Mouse (Mus musculus) embryo, embryonic 11 days (tissue): ENCODE data around the gene Atp6v1fnb.

Experiments
- DNase-seq: peaks from one replicate; pipeline ENCODE4 v3.0.0-alpha.2; 2015

Gene Atp6v1fnb

DNA sequence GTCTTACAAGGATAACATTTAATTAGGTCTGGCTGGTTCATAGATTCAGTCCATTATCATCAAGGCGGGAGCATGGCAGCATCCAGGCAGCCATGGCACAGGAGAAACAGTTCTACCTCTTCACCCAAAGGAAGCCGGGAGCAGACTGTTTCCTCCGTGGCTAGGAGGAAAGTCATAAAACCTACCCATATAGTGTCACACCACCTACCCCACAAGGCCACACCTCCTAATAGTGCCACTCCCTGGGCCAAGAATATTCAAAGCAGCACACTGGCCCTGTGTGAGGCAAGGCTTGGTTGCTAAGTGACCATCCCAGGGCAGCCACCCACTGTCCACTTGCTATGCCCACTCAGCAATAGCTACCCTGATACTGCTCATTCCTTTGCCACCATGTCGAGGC, at the start of gene Atp6v1fnb:
TSS of gene Atp6v1fnb (plus strand) at position 301 of the 400 bp plus-strand sequence.
- DNase-seq, result no peak

DNA sequence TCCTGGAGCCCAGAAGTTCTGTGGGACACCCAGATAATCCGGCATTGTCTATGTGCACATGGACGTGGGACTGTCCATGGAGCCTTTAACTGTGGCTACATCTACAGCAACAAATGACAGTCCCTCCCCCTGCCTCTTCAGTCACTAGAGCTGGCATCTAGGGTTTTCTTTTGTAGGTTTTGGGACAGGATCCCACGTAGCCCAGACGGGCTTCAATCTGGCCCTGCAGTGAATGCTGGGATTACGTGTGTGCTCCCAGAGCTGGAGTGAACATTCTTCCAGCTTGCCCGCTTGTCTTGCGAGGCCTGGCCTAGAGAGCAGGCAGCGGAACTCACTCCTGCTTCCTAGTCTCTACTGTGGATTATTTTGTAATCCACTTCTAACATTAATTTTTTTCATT, 46.1 kb upstream of the Atp6v1fnb start:
- no peak for DNase-seq

DNA sequence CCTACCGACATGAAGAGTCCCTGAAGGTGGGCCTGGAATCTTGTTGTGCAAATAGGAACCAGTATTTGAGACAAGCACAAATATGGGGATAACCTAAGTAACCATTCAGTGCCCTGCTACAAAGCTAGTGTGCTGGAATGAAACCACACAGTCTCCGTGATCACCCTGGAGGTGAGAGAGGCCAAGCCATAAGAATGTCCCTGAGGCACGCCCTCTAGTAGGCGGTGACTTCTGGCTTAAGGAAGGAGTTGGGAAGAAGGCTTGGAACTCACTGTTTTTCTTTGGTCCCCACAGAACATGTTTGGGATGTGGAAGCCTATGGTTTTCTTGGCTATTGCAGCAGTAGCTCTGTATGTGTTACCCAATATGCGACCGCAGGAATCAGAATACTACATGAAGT, 44.9 kb upstream of the Atp6v1fnb start:
- DNase-seq, result no peak

DNA sequence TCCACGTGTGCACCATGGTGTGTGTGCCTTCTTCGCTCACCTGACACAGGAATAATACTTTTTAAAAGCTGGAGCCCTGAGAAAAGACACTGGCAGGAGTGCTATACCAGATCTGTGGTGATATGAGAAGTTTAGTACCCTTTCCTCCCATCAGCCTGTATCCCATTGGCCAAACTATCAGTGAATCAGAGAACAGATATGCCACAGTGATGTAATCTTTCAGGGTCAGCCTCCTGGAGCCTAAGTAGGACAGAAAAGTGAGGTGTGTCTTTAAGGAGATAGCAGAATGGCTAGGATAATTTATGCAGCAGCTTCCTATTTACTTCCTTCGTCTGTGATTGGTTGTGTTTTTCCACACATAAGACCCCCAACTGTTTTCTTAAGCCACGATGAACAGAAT, 43.1 kb upstream of the Atp6v1fnb start:
- no peak for DNase-seq

DNA sequence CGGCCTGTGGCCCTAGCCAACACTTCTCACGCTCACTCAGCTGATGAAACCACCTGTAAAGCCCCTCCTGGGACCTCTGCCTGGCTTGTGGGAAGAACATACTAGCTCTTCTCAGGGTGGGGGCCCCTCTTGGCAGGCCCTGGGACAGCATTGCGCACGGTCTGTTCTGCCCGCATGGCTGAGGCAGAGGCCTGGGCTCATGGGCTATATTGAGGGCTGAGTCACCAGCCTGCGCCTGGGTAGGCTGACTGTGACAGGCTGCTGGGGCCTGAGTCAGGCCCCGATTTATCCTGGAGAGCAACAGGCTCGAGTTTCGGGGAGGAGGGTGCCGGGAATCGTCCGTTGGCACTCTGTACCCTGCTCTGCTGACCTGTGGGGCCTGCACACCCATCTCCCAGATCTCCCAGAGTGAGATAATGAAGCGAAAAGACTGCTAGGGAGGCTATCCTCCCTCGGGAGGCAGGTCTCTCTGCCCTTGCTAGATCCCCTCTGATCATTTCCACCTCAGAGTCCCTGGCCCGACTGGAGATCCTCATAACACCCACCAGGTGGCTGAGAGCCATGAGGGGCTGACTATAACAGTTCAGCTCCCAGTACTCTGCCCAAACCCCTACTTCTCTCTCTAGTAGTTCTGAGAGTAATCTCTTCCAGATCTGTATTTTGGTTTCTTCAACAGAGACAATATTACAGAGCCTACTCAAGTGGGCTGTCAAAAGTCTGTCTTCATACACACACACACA, 40.4 kb upstream of the Atp6v1fnb start:
- DNase-seq, result peak; percentile 36

DNA sequence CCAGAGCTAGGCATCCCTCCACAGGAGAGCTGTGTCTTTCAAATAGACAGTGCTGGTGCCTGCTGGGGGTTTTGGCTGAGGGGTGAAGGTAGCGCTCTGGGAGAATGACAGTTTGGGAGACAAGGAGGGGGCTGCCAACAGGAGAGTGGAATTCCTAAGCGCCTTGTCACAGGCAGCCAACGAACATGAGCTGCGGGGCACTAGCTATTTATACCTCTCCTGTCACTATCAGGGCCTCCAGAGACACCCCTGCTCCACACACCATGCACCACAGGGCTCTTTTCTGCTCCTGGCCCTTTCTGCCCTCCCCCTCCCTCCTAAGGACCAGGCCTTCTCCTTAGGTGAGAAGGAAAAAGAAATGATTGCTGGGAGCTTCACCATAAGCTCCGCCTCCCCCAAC, 39.8 kb upstream of the Atp6v1fnb start:
- DNase-seq, result peak; percentile 20

DNA sequence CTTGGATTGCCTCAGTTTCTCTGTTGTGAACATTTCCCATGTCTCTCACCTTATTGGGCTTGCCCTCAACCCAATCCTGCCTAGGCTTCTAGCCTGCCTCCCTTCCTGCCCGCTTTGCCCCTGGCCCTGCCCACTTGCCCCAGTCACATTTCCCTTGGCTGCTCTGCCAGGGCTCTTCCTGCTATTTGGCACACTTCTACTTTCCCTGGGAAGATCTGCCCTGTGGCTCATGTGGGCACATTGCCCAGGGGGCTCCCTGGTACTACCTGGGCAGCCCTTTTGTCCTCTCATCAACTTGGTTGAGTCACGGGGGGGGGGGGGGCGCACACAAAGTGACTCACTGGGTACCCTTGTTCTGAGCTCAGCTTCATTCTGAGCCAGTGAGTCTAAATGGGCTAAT, 39.1 kb upstream of the Atp6v1fnb start:
- no peak for DNase-seq

DNA sequence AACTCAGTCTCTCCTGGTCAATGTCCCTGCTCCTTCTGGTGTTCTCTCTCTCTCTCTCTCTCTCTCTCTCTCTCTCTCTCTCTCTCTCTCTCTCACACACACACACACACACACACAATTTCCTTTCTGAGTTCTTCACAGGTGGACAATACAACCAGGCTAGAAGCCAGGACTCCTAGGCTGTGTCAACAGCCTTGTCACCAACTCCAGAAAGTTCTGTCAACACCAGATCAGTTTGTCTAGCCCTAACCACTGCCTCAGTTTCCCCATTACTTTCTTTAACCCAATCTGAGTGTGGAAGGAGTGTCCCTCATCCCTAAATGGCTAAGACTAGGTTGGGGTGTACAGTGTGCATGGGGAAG, 38.6 kb upstream of the Atp6v1fnb start:
- no peak for DNase-seq

DNA sequence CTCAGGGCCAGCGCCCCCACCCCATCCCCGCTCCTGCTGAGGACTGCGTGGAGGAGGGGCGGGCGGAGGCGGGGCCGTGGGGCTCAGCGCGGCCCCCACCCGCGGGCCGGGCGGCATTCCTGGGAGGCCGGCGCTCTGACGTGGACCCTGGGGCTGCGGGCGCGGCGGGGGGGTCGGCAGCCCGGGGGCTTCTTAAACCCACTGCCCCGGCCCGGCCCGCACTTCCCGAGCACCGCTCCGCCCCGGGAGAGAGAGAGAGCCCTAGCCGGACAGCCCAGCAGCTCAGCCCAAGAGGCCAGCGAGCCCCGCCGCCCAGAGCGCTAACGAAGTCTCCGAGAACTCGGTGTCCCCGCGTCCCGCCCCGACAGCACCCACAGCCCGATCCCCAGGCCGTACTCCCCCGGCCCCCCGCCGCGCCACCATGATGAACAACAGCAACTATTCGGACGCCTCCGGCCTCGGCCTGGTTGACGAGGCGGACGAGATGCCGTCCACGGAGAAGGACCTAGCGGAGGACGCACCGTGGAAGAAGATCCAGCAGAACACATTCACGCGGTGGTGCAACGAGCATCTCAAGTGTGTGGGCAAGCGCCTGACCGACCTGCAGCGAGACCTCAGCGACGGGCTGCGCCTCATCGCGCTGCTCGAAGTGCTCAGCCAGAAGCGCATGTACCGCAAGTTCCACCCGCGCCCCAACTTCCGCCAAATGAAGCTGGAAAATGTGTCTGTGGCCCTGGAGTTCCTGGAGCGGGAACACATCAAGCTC, 38.0 kb upstream of the Atp6v1fnb start, which contains the start of gene Flnc:
TSS of gene Flnc (plus strand) at position 219 of the 766 bp plus-strand sequence.
- DNase-seq, result peak; percentile 55

DNA sequence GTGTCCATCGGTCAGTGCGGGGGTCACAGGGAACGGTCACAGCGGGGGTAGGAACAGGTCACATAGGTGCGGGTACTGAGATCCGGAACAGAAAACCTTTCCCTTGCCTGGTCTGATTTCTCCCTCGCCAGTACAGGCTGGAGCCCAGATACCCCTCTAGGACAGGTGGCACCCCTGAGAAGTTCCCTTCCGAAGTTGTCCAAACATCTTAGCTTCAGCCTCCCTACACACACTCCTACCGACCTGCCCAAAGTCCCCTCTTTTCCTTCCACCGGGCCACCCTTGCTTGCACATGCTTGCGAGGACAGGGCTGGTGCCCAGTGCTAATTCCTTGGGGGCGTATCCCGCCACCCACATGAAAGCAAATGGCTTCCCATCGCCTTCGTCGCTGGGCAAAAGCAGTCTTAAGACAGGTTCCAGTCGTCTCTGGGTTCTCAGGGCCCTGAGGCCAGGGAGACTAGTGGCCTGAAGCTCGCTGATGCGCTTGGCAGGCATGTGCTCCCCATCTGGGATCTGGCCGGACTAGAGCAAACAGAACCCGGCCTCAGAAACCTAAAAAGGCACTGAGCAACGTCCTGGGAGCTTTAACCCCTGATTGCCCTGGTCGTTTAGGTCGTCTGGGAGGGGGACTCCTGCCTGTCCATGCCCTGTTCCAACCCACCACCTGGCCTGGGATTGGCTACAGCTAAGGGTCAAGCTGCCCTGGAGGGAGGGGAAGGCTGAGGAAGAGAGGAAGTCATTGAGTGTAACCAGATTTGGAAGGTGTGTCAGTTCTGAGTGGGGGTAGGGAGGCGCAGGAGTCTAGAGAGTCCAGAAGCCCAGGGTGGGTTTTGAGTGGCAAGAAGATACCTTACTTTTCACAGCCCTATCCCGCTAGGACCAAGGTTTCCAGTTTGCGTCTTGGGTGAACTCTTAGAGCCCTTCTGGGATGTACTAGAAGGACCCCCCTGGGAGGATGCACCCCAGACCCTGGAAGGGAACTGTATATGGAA, 37.1 kb upstream of the Atp6v1fnb start:
- peak; percentile 63 for DNase-seq

DNA sequence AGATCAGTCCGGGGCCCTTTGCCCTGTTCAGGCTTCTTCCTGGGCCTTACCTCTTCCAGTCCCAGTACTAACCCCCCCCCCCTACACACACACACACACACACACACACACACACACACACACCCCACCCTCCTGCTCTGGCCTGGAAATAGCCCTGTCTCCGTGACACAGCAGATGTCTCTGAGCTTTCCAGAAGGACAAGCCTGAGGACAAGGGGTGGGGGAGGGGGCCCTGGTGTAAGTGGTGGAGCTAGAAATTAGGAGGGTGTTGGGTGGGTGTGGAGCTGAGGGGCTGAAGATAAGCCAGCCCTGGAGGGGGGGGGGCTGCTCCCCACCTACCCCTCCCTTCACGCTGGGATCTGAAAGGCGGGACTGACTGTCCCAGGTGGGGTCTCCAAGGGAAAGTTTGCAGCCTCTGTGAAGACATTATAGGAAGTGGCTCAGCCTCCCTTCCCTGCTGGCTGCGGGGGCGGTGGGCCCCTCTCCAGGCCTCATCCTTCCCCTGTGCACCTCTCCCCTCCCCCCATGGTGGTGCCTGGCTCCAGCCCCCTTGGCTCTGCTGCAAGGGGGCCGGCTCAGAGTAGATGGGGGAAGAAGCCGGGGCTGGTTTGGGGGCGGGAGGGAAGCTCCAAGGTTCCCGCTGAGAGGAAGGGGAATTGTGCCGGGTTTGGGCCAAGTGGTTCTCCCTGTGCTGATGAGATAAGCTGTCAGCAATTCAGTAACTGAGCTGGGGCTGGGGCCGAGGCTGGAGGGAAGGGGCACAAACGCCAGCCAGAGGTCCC, 36.1 kb upstream of the Atp6v1fnb start:
- DNase-seq, result peak; percentile 72

DNA sequence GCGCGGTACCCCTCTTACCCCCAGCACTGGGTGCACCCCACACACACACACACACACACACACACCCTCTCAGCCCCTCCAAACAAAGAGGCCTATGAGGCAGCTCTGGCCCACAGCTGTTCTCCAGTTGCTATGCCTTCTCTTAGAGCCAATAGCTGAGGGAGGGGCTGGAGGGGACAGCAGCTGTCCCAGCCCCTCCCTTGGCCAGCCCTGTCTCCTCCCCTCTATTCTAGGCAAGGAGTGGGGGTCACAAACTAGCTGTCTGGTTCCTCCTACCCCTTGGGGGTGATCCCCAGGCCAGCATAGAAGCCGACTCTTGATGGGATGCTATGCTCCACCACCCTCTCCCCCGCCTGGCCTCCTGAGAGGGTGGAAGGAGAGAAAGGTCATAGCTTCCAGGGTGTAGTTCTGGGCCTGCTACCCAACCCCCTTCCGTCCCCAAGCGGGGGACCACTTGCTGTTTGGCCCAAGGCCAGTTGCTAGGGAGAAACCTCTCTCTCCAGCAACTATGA, 35.2 kb upstream of the Atp6v1fnb start:
- peak; percentile 65 for DNase-seq

DNA sequence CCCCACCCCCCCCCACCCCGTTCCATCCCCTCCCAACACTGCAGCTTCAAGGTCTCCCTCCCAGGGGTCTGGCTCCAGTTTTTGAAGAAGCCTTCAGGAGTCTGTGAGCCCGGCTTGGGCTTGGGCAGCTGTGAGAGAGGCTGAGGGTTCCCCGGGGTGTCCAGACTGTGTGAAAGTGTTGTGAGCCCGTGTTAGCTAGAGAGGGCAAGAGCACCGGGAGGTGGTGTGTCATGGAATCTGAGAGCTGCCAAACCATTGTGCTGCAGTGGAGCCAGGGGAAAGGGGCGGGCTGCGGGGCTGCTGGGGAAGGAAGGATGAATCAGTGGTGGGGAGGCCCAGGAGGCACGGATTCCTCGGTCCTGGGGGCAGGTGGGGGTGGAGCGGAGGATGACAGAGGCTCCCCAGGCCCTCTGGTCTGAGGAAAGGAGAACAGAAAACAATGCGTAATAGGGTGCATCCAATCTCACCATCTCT, 34.7 kb upstream of the Atp6v1fnb start:
- DNase-seq, result peak; percentile 51

DNA sequence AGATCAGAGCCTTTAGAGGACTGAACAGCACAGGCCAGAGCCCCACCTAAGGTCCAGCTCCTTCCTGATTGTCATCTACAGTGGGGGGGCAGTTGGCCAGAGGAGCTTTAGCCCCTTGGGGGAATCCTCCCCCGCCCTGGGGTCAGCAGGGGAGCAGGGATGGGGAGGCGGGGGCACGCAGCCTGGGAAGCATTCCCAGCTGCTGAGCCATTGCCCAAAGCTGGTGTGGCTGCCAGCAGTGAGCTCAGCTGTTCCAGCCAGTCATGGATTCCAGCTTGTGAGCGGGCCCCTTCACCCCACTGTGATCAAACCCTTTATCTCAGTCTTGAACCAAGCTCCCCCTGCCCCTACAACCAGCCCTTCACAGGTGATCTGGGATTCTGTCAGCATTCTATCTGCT, 32.0 kb upstream of the Atp6v1fnb start:
- DNase-seq, result no peak

DNA sequence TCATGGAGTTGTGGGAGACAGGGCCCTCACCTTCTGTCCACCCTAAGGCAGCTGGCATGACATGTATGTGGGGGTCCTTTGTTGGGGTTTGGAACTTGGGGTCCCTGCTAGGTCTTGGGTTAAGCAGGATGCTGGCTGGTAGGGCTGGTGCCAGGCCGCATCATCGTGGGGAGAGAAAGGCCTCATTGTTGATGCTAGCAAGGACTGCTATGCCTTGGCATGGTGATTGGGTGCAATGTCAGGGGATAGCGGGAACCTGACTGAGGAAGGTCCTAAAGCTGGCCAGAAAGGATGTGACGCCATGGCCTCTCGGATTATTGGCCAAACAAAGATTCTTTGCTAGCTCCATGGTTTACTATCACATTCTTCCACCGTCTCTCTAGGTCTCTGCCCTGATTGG, 31.4 kb upstream of the Atp6v1fnb start:
- DNase-seq, result no peak

DNA sequence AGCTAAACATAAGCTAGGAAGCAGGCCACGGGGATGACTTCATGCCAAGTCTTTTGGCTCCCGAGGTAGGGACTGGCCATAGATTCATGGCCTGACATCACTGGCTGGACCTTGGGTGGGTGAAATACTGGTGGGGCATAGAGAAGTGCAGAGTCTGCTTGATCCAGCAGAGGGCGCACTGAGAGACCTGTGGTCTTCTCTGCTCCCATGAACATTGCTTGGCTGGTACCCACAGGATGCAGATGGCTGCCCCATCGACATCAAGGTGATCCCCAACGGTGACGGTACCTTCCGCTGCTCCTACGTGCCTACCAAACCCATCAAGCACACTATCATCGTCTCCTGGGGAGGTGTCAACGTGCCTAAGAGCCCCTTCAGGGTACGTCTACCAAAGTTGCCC, 26.5 kb upstream of the Atp6v1fnb start:
- DNase-seq, result peak; percentile 39

DNA sequence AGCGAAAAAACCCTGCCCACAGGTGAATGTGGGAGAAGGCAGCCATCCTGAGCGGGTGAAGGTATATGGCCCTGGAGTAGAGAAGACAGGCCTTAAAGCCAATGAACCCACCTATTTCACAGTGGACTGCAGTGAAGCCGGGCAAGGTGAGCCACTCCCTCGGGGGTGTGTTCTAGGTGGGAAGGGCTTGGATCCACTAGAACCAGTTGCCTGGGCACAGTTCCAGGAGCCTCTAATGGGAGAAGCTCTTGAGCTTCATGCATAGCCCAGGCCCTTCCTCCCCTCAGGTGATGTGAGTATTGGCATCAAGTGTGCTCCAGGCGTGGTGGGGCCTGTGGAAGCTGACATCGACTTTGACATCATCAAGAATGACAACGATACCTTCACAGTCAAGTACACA, 25.9 kb upstream of the Atp6v1fnb start:
- no peak for DNase-seq

DNA sequence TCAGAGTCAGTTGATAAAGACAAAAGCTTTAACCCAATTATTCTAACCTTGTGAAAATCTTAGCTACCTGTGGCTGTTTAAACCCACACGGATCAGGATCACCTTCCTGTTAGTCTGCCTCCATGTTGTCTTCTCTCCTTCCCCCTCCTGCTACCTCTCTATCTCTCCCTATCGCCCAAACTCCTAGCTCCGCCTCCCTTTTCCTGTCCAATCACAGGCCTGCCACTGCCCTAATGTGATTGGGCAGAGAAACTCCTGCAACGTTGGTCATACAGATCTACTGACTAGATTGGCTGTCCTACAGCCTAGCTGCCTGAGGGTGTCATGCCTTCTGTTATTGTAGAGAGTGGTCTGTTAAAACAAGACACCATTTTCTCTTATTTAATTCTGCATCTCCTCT, 21.4 kb upstream of the Atp6v1fnb start:
- no peak for DNase-seq

DNA sequence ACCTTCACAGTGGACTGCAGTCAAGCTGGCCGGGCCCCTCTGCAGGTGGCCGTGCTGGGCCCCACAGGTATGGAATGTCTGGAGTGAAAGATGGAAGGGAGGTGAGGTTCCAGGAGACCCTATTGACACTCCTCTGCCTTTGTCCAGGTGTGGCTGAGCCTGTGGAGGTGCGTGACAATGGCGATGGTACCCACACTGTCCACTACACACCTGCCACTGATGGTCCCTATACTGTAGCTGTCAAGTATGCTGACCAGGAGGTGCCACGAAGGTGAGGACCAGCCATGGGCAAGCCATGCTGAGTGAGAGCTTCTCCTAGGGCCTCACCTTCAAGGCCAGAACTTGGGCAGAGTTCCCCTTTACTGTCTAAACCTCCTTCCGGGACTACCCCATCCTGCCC, 20.6 kb upstream of the Atp6v1fnb start:
- no peak for DNase-seq

DNA sequence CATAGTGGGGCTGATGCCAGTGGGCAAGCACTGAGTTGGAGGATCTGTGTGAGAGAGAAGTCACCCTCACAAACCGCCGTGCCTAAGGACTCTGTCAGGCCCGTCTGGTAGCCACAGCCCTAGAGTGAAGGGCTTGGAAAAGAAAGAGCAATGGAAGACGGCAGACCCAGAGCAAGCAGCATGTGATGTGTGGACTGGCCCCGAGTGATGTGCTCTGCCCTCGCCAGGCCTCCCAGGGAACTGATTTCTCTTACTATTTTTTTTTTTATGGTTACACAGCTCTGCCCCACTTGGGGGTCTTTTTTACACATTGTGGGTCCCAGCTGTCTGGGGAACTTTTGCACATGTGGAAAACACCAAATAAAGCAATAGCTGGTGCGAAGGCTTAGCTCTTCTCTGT, 9.7 kb upstream of the Atp6v1fnb start:
- no peak for DNase-seq

DNA sequence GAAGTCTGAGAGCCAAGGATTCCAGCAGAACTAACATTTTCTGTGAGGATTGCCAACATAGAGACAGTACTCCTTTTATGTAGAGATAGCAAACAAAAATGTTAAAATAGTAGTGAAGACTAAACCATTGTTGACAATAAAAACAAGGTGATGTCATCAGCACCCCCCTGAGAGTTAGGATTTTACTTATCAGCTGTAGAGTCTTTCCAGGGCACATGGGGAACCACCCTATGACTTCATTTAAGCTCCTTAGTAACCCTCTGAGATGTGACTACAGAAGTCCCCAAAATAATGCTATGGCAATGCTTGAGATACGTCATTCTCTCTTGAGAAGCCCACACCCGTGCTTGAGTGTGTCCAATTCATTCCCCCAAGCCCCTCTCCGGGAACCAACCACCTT, 7.8 kb upstream of the Atp6v1fnb start:
- no peak for DNase-seq
